Mouse (Mus musculus) C2C12 (cell line): ENCODE results near the gene Pomt1. TPM values are rescaled to one million over a fixed set of nuclear protein-coding genes. Genes with fewer than 3 reads are reported as not detected.

Experiments used
- H3K27me3 ChIP-seq: one replicate; pipeline ENCODE4 v1.6.1; 2011; ENCODE audit not compliant: control insufficient read depth, insufficient read depth, insufficient read length
- H3K36me3 ChIP-seq: one replicate; pipeline ENCODE4 v1.6.1; 2011; ENCODE audit not compliant: control insufficient read depth, insufficient read depth
- H3K4me3 ChIP-seq: one replicate; pipeline ENCODE4 v1.5.1; 2011; ENCODE audit warnings: mild to moderate bottlenecking, control low read depth; ENCODE audit not compliant: poor library complexity, insufficient read depth, severe bottlenecking
- H3K79me2 ChIP-seq: one replicate; pipeline ENCODE4 v1.6.1; 2011; ENCODE audit not compliant: control insufficient read depth, insufficient read depth
- H3K79me3 ChIP-seq: one replicate; pipeline ENCODE4 v1.6.1; 2011; ENCODE audit warnings: low read depth, control low read depth
- H3ac ChIP-seq: one replicate; pipeline ENCODE3; 2011; ENCODE audit warnings: low read depth; ENCODE audit not compliant: control insufficient read depth, insufficient read length
- CEBPB ChIP-seq: IDR thresholded peaks from one replicate; pipeline ENCODE4 v1.6.1; 2011; ENCODE audit warnings: low read depth, mild to moderate bottlenecking, control low read depth, moderate library complexity
- CTCF ChIP-seq: IDR thresholded peaks from one replicate; pipeline ENCODE4 v1.5.1; 2011; ENCODE audit not compliant: control insufficient read depth, insufficient read depth, insufficient read length
- FOSL1 ChIP-seq: IDR thresholded peaks from one replicate; pipeline ENCODE4 v1.8.0; 2011; ENCODE audit warnings: mild to moderate bottlenecking, low read length; ENCODE audit not compliant: poor library complexity, insufficient read depth, severe bottlenecking
- MAX ChIP-seq: IDR thresholded peaks from one replicate; pipeline ENCODE4 v1.6.1; 2011; ENCODE audit warnings: mild to moderate bottlenecking, control low read depth
- MYOD1 ChIP-seq: IDR thresholded peaks from one replicate; pipeline ENCODE4 v1.6.1; 2011; ENCODE audit warnings: low read depth; ENCODE audit not compliant: control insufficient read depth, insufficient read length
- MYOG ChIP-seq: IDR thresholded peaks from one replicate; pipeline ENCODE4 v1.6.1; 2011; ENCODE audit not compliant: control insufficient read depth, insufficient read length; ENCODE audit errors: extremely low read depth
- USF1 ChIP-seq: IDR thresholded peaks from one replicate; pipeline ENCODE4 v1.6.1; 2011; ENCODE audit warnings: low read depth, mild to moderate bottlenecking, control low read depth, moderate library complexity
- polyA plus RNA-seq: library from polyadenylated mRNA; unstranded; fragments of >200 nt; fragmentation: generic; extraction: Trizol; gene quantifications from one replicate; pipeline ENCODE4 v1.2.1, GENCODE M21; 2012; ENCODE audit warnings: missing spikeins

The Pomt1 gene
- polyA plus RNA-seq, 1 experiment = 12.9 TPM

- Histone ChIP-seq H3K4me3 (no peak overlapping the region), H3ac (no peak overlapping the region), H3K79me2 (peaks cover 35% of the 10 kb centered on the region), H3K36me3 (peaks cover 89% of the 10 kb centered on the region), H3K27me3 (no peaks in the 10 kb centered on the region), H3K79me3 (peaks cover 26% of the 10 kb centered on the region)
- TF ChIP-seq MAX (no peak), CTCF (peak; percentile 84)
These were observed 44.4 kb upstream of the Pomt1 start for GRCm38 (mm10) chr2:32191872-32192507.

- H3K27me3 ChIP-seq = no peaks in the 10 kb centered on the region
These were observed 37.4 kb upstream of the Pomt1 start for GRCm38 (mm10) chr2:32198977-32199376.

GRCm38 (mm10) chr2:32200033-32200432 is 36.4 kb upstream of the Pomt1 start:
- Histone ChIP-seq H3K27me3 (no peaks in the 10 kb centered on the region), H3K36me3 (peaks cover 95% of the 10 kb centered on the region), H3K79me3 (no peaks in the 10 kb centered on the region), H3K4me3 (no peak overlapping the region), H3ac (no peak overlapping the region), H3K79me2 (no peaks in the 10 kb centered on the region)
- no peak for TF ChIP-seq MYOD1
- TF ChIP-seq CEBPB = no peak

More at GRCm38 (mm10) chr2:32198977-32199376, 37.4 kb upstream of the Pomt1 start:
- no peak for TF ChIP-seq CEBPB
- TF ChIP-seq USF1 = no peak
- TF ChIP-seq FOSL1 = no peak
- TF ChIP-seq MAX = no peak
- no peak for TF ChIP-seq CTCF
- TF ChIP-seq MYOG = no peak
- no peak for TF ChIP-seq MYOD1
- Histone ChIP-seq H3K79me3 (no peaks in the 10 kb centered on the region), H3K36me3 (peaks cover 96% of the 10 kb centered on the region), H3K4me3 (no peak overlapping the region), H3K79me2 (no peaks in the 10 kb centered on the region), H3ac (no peak overlapping the region)

- no peaks in the 10 kb centered on the region for H3K27me3 ChIP-seq
- no peak for TF ChIP-seq FOSL1
- no peak for TF ChIP-seq CEBPB
- no peak for TF ChIP-seq MAX
- no peak for TF ChIP-seq MYOD1
- TF ChIP-seq USF1 = no peak
- TF ChIP-seq MYOG = no peak
- TF ChIP-seq CTCF = no peak
These were observed 35.7 kb upstream of the Pomt1 start for GRCm38 (mm10) chr2:32200712-32201111.

GRCm38 (mm10) chr2:32201527-32201926 is 34.9 kb upstream of the Pomt1 start:
- H3K27me3 ChIP-seq = no peaks in the 10 kb centered on the region
- H3K4me3 ChIP-seq = no peak overlapping the region
- no peaks in the 10 kb centered on the region for H3K79me2 ChIP-seq
- no peaks in the 10 kb centered on the region for H3K79me3 ChIP-seq
- H3ac ChIP-seq = no peak overlapping the region
- peaks cover 95% of the 10 kb centered on the region for H3K36me3 ChIP-seq
- no peak for TF ChIP-seq FOSL1
- no peak for TF ChIP-seq MAX
- no peak for TF ChIP-seq USF1
- no peak for TF ChIP-seq MYOD1
- no peak for TF ChIP-seq CTCF
- TF ChIP-seq MYOG = no peak
- TF ChIP-seq CEBPB = no peak

More at GRCm38 (mm10) chr2:32200712-32201111, 35.7 kb upstream of the Pomt1 start:
- Histone ChIP-seq H3K36me3 (peaks cover 95% of the 10 kb centered on the region), H3K79me3 (no peaks in the 10 kb centered on the region), H3K79me2 (no peaks in the 10 kb centered on the region), H3K4me3 (no peak overlapping the region), H3ac (no peak overlapping the region)

GRCm38 (mm10) chr2:32203853-32204252 is 32.5 kb upstream of the Pomt1 start:
- H3ac ChIP-seq = no peak overlapping the region
- no peaks in the 10 kb centered on the region for H3K27me3 ChIP-seq
- H3K79me3 ChIP-seq = no peaks in the 10 kb centered on the region
- H3K4me3 ChIP-seq = no peak overlapping the region
- peaks cover 97% of the 10 kb centered on the region for H3K36me3 ChIP-seq
- TF ChIP-seq MYOG (no peak), MAX (no peak), USF1 (no peak), MYOD1 (no peak), FOSL1 (no peak), CEBPB (no peak), CTCF (no peak)
- no peaks in the 10 kb centered on the region for H3K79me2 ChIP-seq
